Mouse (Mus musculus) heart, embryonic 15.5 days (tissue): ENCODE results near the gene Hbq1a. TPM values are rescaled to one million over a fixed set of nuclear protein-coding genes. Genes with fewer than 3 reads are reported as not detected.

Experiments used
- ATAC-seq: fragments of 200-750 bp; cut with Nextera tagmentation; replicated peaks from 2 replicates; pipeline ENCODE4 v1.8.0; 2017; ENCODE audit warnings: low read depth, moderate TSS enrichment; ENCODE audit not compliant: insufficient number of reproducible peaks, insufficient read depth, low FRiP score
- H3K27ac ChIP-seq: fragments of 300-500 bp; sonication (generic); 2 replicates; pipeline ENCODE4 v1.5.1; 2015; ENCODE audit warnings: mild to moderate bottlenecking, inconsistent platforms
- H3K27me3 ChIP-seq: fragments of 300-500 bp; sonication (generic); 2 replicates; pipeline ENCODE4 v1.6.1; 2015; ENCODE audit warnings: inconsistent platforms
- H3K36me3 ChIP-seq: fragments of 300-500 bp; sonication (generic); 2 replicates; pipeline ENCODE4 v1.6.1; 2015; ENCODE audit warnings: mild to moderate bottlenecking, inconsistent platforms
- H3K4me1 ChIP-seq: fragments of 300-500 bp; sonication (generic); replicated peaks from 2 replicates; pipeline ENCODE4 v1.6.1; 2015; ENCODE audit warnings: inconsistent platforms
- H3K4me2 ChIP-seq: fragments of 300-500 bp; sonication (generic); 2 replicates; pipeline ENCODE4 v1.6.1; 2015; ENCODE audit warnings: inconsistent platforms, mild to moderate bottlenecking, moderate library complexity
- H3K4me3 ChIP-seq: fragments of 300-500 bp; sonication (generic); 2 replicates; pipeline ENCODE4 v1.5.1; 2015; ENCODE audit warnings: mild to moderate bottlenecking, inconsistent platforms
- H3K9ac ChIP-seq: fragments of 300-500 bp; sonication (generic); 2 replicates; pipeline ENCODE4 v1.6.1; 2015; ENCODE audit warnings: mild to moderate bottlenecking, inconsistent platforms
- H3K9me3 ChIP-seq: fragments of 300-500 bp; sonication (generic); replicated peaks from 2 replicates; pipeline ENCODE4 v1.6.1; 2016; ENCODE audit warnings: inconsistent platforms
- WGBS: fragments of 180-500 bp; shearing (Covaris S2); methylation state at CpG from one replicate; pipeline ENCODE4 v1.1.7; 2015; ENCODE audit warnings: mixed read lengths; 5-methylcytosine and 5-hydroxymethylcytosine counted together
- polyA plus RNA-seq: library from polyadenylated mRNA; unstranded; fragments of >200 nt; fragmentation: Nextera tagmentation; extraction: Ambion mirVana; gene quantifications from 2 replicates; pipeline ENCODE4 v1.2.1, GENCODE M21; 2015

The Hbq1a gene
- polyA plus RNA-seq, 1 experiment from 2014 or later, result 3.2 TPM

DNA sequence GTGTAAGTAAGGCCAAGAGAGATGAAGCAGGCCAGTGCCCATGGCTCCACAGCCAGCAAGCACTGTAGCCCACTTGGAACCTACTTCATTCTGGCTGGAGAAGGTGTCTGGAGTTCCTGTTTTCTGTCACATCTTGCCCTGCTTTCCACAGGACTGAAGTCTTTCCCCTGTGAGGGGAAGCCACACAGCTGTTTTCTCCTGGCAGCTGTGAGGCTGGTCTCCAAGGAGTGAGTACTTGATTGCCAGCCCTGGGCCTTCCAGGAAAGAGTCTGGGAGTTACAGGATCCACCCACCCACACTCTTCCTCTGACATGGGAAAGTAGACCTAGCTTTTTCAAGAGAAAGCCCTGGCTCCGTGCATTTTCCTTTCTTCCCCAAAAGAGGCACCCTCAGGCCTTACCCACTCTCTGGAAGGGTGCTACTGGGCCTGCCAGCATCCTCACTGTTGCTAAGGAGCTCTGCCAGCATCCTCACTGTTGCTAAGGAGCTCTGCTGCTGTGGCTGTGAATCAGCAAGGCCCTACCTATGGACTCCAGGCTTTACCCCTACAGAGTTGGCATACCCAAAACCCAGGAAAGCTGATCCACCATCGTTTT lies 3.1 kb downstream of the Hbq1a start:
- ATAC-seq, result no peak
- no peak overlapping the region for H3K4me3 ChIP-seq
- no peak overlapping the region for H3K9ac ChIP-seq
- H3K27ac ChIP-seq, result no peak overlapping the region
- 0 out of 2 replicates have a peak, but pooled peaks cover 2% of the 10 kb centered on the region for H3K4me1 ChIP-seq
- no peak overlapping the region for H3K4me2 ChIP-seq
- peaks cover 21% of the 10 kb centered on the region for H3K27me3 ChIP-seq
- 45% methylated on average over 2 of the region's 2 CpGs for WGBS
- no peaks in the 10 kb centered on the region for H3K9me3 ChIP-seq
- no peaks in the 10 kb centered on the region for H3K36me3 ChIP-seq

DNA sequence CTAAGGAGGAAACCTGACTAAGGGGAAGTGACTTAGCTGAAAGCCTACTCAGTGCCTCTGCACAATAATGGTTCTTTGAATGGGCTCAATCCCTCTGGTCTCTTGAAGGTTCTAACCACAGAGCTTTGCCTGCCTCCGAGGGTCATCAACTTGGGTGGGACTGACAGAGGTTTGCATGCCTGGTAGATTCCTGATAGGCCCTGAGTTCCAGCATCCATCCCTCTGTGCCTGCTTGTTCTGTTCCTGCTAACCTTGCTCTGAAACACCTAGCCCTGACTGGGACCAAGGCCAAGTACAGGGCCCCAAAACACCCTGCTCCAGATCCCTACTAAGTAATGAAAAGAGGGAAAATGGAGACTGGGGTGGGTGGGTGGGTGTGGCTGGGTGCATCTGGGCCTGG lies 3.6 kb downstream of the Hbq1a start:
- H3K4me3 ChIP-seq, result no peak overlapping the region
- H3K9ac ChIP-seq, result no peak overlapping the region
- WGBS, result 69% methylated on average over 1 of the region's 1 CpGs
- H3K27me3 ChIP-seq, result peaks cover 21% of the 10 kb centered on the region
- H3K27ac ChIP-seq, result no peak overlapping the region
- no peaks in the 10 kb centered on the region for H3K36me3 ChIP-seq
- H3K4me2 ChIP-seq, result no peak overlapping the region
- ATAC-seq, result no peak
- 0 out of 2 replicates have a peak, but pooled peaks cover 2% of the 10 kb centered on the region for H3K4me1 ChIP-seq
- H3K9me3 ChIP-seq, result no peaks in the 10 kb centered on the region

DNA sequence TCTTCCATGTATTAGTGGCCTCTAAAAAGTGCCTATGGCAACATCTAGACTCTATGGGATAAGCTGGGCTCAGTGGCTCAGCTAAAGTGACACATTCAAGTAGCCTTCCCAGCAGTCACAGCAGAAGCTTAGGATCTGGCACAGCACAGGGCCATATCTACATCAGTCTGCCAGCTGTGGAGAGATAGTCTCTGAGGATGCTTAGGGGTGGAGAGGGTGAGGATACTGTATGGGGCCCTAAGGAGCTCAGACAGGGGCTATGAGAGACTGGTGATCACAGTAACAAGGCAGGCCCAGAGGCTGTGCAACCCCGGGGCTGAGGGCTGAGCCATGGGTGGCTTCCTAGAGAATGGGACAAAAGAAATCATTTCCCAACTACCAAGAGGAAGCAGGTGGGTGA lies 7.1 kb downstream of the Hbq1a start:
- Histone ChIP-seq H3K27me3 (peaks cover 11% of the 10 kb centered on the region; the same call in 1 of the 2 replicates), H3K27ac (no peak overlapping the region), H3K4me3 (no peak overlapping the region), H3K4me1 (peaks cover 3% of the 10 kb centered on the region; the same call in 1 of the 2 replicates), H3K9ac (no peak overlapping the region), H3K4me2 (no peak overlapping the region), H3K36me3 (no peaks in the 10 kb centered on the region), H3K9me3 (no peaks in the 10 kb centered on the region)
- no peak for ATAC-seq
- 74% methylated on average over 1 of the region's 1 CpGs for WGBS

- H3K9me3 ChIP-seq, result no peaks in the 10 kb centered on the region
- H3K9ac ChIP-seq, result no peak overlapping the region
- no peak overlapping the region for H3K27ac ChIP-seq
- H3K4me3 ChIP-seq, result no peak overlapping the region
- ATAC-seq, result no peak
- peaks cover 3% of the 10 kb centered on the region for H3K4me1 ChIP-seq
- H3K27me3 ChIP-seq, result peaks cover 7% of the 10 kb centered on the region; the same call in 1 of the 2 replicates
- 66% methylated on average over 4 of the region's 4 CpGs for WGBS
- H3K4me2 ChIP-seq, result no peak overlapping the region
- H3K36me3 ChIP-seq, result no peaks in the 10 kb centered on the region
Observed at GRCm38 (mm10) chr11:32309446-32309845, 9.6 kb downstream of the Hbq1a start.

GRCm38 (mm10) chr11:32309928-32310327 lies 10.1 kb downstream of the Hbq1a start:
- Histone ChIP-seq H3K4me2 (no peak overlapping the region), H3K27me3 (peaks cover 7% of the 10 kb centered on the region; the same call in 1 of the 2 replicates), H3K9me3 (no peaks in the 10 kb centered on the region), H3K4me1 (peaks cover 3% of the 10 kb centered on the region), H3K9ac (no peak overlapping the region), H3K36me3 (no peaks in the 10 kb centered on the region), H3K27ac (no peak overlapping the region), H3K4me3 (no peak overlapping the region)
- WGBS, result 65% methylated on average over 3 of the region's 3 CpGs
- no peak for ATAC-seq

GRCm38 (mm10) chr11:32316009-32316408 lies 16.1 kb downstream of the Hbq1a start:
- Histone ChIP-seq H3K9me3 (no peaks in the 10 kb centered on the region), H3K9ac (no peak overlapping the region), H3K4me1 (no peaks in the 10 kb centered on the region; the same call in 1 of the 2 replicates), H3K27ac (no peak overlapping the region), H3K36me3 (no peaks in the 10 kb centered on the region), H3K4me3 (no peak overlapping the region), H3K4me2 (no peak overlapping the region), H3K27me3 (peaks cover 6% of the 10 kb centered on the region; the same call in 1 of the 2 replicates)
- WGBS, result 82% methylated on average over 3 of the region's 3 CpGs
- no peak for ATAC-seq

GRCm38 (mm10) chr11:32320507-32321195 lies 20.8 kb downstream of the Hbq1a start:
- 58% methylated on average over 11 of the region's 11 CpGs for WGBS

DNA sequence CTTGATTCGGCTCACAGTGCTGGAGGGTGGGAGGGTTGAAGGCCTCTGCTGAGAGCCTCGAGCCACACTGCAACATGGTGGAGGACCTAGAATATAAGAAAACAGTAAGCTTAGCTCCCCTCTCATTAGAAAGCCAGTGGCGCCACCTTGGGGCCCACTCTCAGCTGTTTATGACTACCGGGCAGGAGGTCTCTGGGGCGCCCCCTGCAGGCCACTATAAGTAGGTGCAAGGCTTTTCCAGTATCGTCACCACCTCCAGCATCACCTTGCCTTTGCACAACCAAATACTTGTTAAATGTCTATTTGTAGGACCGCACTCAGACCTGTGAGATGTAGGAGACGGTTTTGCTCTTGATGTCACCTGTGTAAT lies 21.3 kb downstream of the Hbq1a start:
- H3K36me3 ChIP-seq, result no peaks in the 10 kb centered on the region
- H3K27me3 ChIP-seq, result 0 out of 2 replicates have a peak, but pooled peaks cover 2% of the 10 kb centered on the region
- H3K9ac ChIP-seq, result no peak overlapping the region
- H3K9me3 ChIP-seq, result no peaks in the 10 kb centered on the region
- H3K4me3 ChIP-seq, result no peak overlapping the region
- ATAC-seq, result 0 out of 2 replicates have a peak, but pooled peaks have one; percentile 35
- H3K4me1 ChIP-seq, result peaks cover 5% of the 10 kb centered on the region
- H3K27ac ChIP-seq, result no peak overlapping the region
- H3K4me2 ChIP-seq, result no peak overlapping the region
- 37% methylated on average over 8 of the region's 8 CpGs for WGBS

More at GRCm38 (mm10) chr11:32320507-32321195, 20.8 kb downstream of the Hbq1a start:
- no peak overlapping the region for H3K4me3 ChIP-seq
- no peaks in the 10 kb centered on the region for H3K36me3 ChIP-seq
- H3K27ac ChIP-seq, result no peak overlapping the region
- 0 out of 2 replicates have a peak, but pooled peaks cover 2% of the 10 kb centered on the region for H3K27me3 ChIP-seq
- no peak overlapping the region for H3K4me2 ChIP-seq
- no peak overlapping the region for H3K9ac ChIP-seq
- ATAC-seq, result no peak
- no peaks in the 10 kb centered on the region for H3K9me3 ChIP-seq
- H3K4me1 ChIP-seq, result peaks cover 5% of the 10 kb centered on the region

GRCm38 (mm10) chr11:32324609-32325008 lies 24.7 kb downstream of the Hbq1a start:
- Histone ChIP-seq H3K36me3 (no peaks in the 10 kb centered on the region), H3K9ac (no peak overlapping the region), H3K9me3 (no peaks in the 10 kb centered on the region), H3K4me1 (peaks cover 5% of the 10 kb centered on the region), H3K27ac (no peak overlapping the region), H3K27me3 (0 out of 2 replicates have a peak, but pooled peaks cover 6% of the 10 kb centered on the region), H3K4me2 (peak overlapping the region; percentile 58), H3K4me3 (peak overlapping the region; percentile 34)
- ATAC-seq, result peak; percentile 58; the same call in 1 of the 2 replicates
- WGBS, result 6% methylated on average over 15 of the region's 15 CpGs

- H3K4me1 ChIP-seq, result peaks cover 9% of the 10 kb centered on the region
- H3K36me3 ChIP-seq, result no peaks in the 10 kb centered on the region
- no peaks in the 10 kb centered on the region for H3K9me3 ChIP-seq
- H3K27me3 ChIP-seq, result 0 out of 2 replicates have a peak, but pooled peaks cover 3% of the 10 kb centered on the region
- H3K4me3 ChIP-seq, result no peak overlapping the region
- 0 out of 2 replicates have a peak overlapping the region, but pooled peaks have one; percentile 22 for H3K27ac ChIP-seq
- peak; percentile 64; the same call in 1 of the 2 replicates for ATAC-seq
- 49% methylated on average over 6 of the region's 6 CpGs for WGBS
- peak overlapping the region; percentile 2; the same call in 1 of the 2 replicates for H3K4me2 ChIP-seq
- no peak overlapping the region for H3K9ac ChIP-seq
Observed at GRCm38 (mm10) chr11:32331075-32331474, 31.2 kb downstream of the Hbq1a start.

GRCm38 (mm10) chr11:32331861-32332260 lies 32.0 kb downstream of the Hbq1a start:
- no peak for ATAC-seq
- Histone ChIP-seq H3K9me3 (no peaks in the 10 kb centered on the region), H3K4me1 (peaks cover 9% of the 10 kb centered on the region), H3K36me3 (no peaks in the 10 kb centered on the region), H3K27me3 (no peaks in the 10 kb centered on the region), H3K4me3 (no peak overlapping the region), H3K9ac (no peak overlapping the region), H3K4me2 (no peak overlapping the region), H3K27ac (no peak overlapping the region)
- 34% methylated on average over 5 of the region's 5 CpGs for WGBS
